Mouse (Mus musculus) adipocyte (in vitro differentiated cells): ENCODE measurements around the gene Rab10.

Experiments used
- DNase-seq: peaks from one replicate; pipeline ENCODE4 v3.0.0-alpha.2; 2016; ENCODE audit warnings: low spot score

The Rab10 gene

DNA sequence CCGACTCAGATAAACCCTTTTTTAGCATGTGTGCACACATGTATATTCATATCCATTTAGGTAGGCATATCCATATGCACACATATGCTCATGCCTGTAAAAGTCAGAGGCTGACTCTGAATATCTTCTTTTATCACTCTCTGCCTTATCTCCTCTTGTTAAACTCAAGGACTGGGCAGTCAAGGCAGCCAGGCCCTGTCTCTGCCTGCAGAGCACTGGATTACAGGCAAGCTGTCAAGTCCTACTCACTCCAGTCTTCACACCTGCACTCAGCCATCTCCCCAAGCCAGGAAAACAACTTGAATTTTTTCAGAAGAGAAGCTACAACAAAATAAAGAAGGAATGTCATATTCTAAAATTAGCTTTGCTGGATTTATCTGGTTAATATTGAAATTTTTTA lies 17.9 kb downstream of the Rab10 start:
- DNase-seq: no peak

- DNase-seq: no peak
These were observed 18.7 kb downstream of the Rab10 start for GRCm38 (mm10) chr12:3291038-3291437.

- no peak for DNase-seq
These were observed 21.3 kb downstream of the Rab10 start for GRCm38 (mm10) chr12:3288440-3288839.

GRCm38 (mm10) chr12:3285919-3286318 lies 23.9 kb downstream of the Rab10 start:
- no peak for DNase-seq

DNA sequence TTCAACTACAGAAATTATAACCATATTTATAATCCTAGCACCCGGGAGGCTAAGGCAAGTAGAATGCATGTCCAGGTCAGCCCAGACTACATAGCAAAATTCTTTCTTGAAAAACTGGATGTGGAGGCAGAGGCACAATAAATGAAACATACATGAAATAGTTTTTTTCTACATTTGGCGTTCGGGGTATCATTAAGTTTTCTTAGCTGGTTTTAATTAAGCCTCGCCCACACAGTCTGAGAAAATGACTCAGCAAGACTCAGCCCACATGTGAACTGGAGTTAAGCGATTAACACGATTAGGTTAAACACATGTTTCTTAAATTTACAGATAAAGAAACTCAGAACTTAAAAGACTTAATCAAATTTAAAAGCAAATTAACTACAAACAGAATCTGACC lies 24.4 kb downstream of the Rab10 start:
- DNase-seq: no peak

- DNase-seq: no peak
These were observed 25.3 kb downstream of the Rab10 start for GRCm38 (mm10) chr12:3284463-3284862.

DNA sequence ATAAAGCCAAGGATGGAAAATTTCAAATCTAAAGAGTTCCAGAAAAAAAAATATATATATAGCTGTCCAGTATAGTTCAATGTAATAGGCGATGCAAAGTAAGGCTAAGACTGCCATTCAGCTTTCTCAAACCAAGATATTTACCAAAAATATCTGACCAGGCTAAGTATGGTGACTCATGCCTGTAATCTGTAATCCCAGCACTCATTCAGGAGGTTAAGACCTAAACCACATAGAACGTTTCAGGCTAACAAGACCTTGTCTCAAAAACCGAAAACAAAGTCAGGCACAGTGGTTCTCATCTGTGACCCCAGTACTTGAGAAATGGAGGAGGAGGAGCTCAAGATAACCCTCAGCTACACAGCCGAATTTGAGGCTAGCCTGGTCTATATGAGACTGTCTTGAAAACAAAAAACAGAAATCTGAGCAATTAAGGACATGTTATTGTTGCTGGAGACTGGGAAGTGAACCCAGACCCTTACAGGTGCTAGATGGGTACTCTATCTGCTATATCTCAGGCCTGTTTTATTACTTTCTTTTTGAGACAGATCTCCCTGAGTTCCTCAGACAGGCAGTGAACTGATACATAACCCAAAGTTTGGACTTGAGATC lies 25.8 kb downstream of the Rab10 start:
- no peak for DNase-seq

DNA sequence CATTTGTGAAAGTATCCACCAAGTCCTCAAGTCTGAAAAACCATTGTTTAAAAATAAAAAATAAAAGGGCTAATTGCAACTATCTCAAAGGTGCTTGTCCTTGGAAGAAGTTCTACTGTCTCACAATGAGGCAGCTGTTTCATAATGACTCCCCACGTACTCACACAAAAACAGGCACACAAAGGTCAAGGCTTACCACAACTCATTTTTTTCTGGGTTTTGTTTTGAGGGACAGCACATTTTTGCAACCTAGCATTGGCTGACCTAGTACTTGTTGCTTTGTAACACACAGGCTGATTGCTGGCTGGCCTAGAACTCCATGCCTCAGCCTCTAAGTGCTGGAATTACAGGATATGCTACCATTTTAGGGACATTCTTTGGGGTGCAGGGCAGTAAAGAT lies 26.8 kb downstream of the Rab10 start:
- DNase-seq: peak; percentile 73

DNA sequence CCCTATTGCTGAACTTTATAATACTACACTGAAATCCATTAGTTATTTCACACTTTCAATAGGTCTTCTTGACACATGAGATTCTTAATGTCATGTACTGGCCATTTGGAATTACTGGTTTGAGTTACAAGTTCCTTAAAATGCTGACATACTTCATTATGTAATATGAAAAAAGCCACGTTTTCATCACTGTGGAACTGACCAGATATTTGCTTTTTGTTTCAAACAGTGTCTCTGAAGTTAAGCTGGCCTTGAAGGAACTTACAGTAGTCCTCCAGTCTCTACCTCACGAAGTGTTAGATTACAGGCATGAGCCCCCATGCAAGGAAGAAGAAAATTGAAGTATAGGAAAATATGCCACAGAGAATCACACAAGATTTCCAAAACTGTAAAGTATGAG lies 27.2 kb downstream of the Rab10 start:
- peak; percentile 30 for DNase-seq

DNA sequence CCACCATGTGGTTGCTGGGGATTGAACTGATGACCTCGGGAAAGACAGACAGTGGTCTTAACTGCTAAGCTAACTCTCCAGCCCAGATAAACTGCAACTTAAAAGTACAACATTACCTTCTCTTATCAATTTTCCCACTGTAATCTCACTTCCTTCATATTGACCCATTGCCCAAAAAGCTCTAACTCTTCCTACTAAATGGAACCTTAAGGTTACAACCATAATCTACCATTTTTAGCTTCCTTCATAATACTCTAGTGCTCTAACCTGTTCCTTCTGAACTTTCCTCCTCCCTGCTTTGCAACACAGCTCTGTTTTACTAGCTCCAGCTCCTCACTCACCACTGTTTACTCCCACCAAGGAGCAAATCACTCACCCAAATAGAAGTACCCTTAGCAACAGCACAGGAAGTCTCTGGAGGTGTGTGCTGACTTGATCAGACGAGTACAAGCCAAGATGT lies 30.9 kb downstream of the Rab10 start:
- DNase-seq: no peak

GRCm38 (mm10) chr12:3270818-3271217 lies 39.0 kb downstream of the Rab10 start:
- DNase-seq: no peak

- no peak for DNase-seq
These were observed 42.4 kb downstream of the Rab10 start for GRCm38 (mm10) chr12:3267397-3267796.

GRCm38 (mm10) chr12:3265188-3265587 lies 44.6 kb downstream of the Rab10 start:
- DNase-seq: no peak

DNA sequence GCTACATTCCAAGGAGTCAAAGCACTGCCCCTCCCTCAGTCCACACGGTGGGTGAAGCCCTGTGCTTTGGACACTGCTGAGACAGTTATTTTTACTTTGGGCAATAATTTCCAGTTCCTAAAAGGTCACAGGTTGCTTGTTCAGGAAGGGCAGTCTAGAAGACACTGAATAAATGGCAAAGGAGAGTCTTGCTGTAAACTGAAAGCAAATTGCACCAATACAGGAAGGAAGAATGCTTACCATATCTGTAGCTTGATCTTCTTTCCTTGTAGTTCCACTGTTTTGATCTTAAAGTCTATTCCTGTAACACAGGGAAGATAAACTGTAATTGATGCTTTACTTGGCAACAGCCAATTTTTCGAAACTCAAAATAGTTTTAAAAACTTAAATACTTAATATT lies 45.3 kb downstream of the Rab10 start:
- DNase-seq: no peak

GRCm38 (mm10) chr12:3261596-3261995 lies 48.2 kb downstream of the Rab10 start:
- DNase-seq: no peak

- DNase-seq: peak; percentile 47
These were observed 53.8 kb downstream of the Rab10 start for GRCm38 (mm10) chr12:3255966-3256365.

DNA sequence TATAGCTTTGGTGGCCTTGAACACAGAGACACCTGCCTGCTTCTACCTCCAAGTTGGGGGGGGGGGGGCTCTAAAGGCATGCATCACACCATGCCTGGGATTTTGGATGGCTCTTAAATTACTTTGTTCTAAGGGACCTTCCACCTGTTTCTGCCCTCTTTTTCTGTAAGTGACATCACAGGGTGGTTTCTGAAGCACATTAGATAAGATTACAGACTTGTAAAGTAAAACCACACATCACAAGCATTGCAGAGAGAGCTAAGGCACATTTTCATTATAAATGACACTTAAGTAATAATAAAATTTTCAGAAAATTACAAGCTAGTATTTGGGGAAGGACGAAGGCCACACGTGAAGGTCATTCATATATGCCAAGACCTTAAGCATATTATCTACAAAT lies 54.3 kb downstream of the Rab10 start:
- DNase-seq: no peak

DNA sequence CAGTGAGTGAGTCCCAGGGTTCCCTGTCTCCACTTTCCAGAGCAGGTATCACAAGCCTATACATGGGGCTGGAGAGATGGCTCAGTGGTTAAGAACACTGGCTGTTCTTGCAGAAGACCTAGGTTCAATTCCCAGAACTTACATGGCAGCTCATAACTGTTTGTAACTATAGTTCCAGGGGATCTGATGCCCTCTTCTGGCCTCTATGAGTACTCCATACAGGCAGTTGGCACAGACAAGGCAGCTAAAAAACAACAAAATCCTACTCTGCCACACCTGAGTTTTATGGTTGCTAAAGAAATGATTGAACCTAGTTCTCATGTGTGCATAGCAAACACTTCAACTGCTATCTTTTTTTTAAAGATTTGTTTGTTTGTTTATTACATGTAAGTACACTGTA lies 56.2 kb downstream of the Rab10 start:
- DNase-seq: peak; percentile 23

DNA sequence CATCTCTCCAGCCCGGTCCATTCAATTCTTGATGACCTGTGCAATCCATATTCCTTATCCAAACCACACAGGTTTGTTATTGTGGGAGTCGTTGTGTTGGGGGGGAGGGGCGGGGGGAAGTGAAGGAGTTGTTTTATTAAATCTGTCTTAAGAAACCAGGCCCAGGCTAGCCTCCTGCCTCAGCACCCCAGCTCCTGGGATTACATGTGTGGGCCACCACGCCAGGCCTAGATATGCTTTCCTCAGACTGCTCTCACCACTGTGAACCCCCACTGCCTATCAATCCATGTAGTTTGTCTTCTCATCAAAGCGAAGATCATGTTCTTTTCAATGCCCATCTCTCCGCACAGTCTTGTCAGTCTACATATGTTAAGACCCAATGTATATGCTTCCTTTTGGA lies 63.7 kb downstream of the Rab10 start:
- no peak for DNase-seq

- DNase-seq: no peak
These were observed 70.2 kb downstream of the Rab10 start for GRCm38 (mm10) chr12:3239544-3239943.

GRCm38 (mm10) chr12:3238361-3239051 lies 71.3 kb downstream of the Rab10 start:
- no peak for DNase-seq

DNA sequence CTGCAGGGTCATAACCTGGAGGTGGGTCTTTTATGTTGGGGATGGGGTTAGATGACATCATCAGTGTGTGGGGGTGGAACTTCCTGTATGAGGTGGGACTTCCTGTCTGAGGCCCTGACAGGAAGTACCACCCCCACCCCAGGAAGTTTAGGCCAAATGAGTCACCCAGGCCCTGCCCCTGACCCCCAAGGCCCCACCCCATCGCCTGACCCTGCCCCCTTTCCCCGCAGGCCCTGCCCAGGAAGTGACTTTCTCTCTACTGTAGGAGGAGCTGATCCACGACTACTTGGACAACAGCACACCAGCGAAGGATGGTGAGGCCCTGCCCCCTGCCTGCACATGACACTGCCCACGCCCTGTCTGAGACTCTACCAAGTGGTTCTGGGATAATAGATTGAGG lies 72.0 kb downstream of the Rab10 start:
- DNase-seq: no peak

DNA sequence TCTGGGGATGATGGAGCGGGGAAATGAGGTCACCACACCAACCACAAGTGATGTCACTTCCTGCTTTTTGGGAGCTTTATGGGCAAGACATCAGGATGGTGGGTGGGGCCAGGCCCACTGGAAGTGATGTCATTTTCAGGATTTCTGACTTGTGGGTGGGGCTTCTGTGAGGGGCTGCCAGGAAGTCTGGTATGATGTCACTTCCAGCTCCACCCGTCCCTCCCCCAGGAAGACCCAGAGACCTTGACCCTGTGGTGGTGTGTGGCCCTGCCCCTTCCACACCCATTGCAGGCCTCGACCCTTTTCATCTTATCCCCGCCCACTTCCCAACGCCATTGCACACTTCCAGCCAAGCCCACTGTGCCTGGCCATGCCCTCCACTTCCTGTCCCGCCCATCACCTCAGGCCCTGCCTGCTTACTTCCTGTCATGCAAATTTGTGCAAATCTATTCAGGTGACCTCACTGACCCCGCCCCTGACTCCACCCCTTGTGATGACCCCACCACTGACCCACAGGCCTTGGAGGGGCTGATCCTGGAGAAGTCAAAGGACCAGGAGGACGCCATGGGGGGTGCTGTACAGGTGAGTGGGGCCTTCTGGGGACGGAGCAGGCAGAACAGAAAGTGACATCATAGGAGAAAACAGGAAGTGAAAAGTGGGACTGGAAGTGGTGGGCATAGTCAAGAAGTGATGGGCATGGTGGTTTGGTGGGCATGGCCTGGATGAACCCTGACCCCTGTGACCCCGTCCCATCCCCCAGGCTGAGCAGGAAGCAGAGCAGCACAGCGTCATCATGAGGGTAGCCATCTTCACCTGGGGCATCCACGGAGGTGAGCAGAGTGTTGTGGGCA lies 72.7 kb downstream of the Rab10 start:
- DNase-seq: no peak
